Mouse (Mus musculus): ENCODE results near the gene Ttc41. TPM values are rescaled to one million over a fixed set of nuclear protein-coding genes. Genes with fewer than 3 reads are reported as not detected.

Gene Ttc41
- polyA plus RNA-seq, 1 experiment from 2014 or later = 2.3 TPM

DNA sequence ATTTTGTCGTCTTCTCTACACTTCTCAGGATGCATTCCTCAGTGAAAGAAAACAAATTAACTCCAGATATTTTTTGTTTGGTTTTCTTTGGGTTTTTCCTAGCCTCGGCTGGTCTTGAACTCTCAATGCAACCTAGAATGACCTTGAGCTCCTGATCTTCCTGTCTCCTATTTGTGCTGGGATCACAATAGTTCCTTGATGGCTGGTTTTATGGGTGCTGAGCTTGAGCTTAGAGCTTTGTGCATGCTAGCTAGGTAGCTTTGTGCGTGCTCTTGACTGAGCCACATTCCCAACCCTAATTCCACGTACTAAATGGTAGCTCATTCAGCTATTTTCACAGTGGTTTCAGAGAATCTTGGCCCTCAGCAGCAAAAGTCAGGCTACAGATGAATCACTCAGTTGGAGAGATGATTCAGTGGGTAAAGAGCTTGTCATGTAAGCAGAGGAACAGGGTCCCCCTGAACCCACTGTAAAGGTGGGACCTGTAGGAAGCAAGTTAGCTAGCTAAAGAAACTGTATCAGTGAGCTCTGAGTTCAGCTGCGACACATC, 78.6 kb downstream of the Ttc41 start:
- H3K4me2 ChIP-seq = no peak overlapping the region
- no peak for ATAC-seq (ENCODE audit: insufficient number of reproducible peaks, low FRiP score)
- no peak overlapping the region for H3K4me3 ChIP-seq
- peaks cover 40% of the 10 kb centered on the region for H3K4me1 ChIP-seq (replicated peaks)
- WGBS = 78% methylated on average over 5 of the region's 5 CpGs
- no peak overlapping the region for H3K27ac ChIP-seq (ENCODE audit: poor library complexity, severe bottlenecking)
- no peaks in the 10 kb centered on the region for H3K36me3 ChIP-seq
- no peak overlapping the region for H3K9ac ChIP-seq
- H3K9me3 ChIP-seq (replicated peaks) = no peaks in the 10 kb centered on the region
- no peaks in the 10 kb centered on the region for H3K27me3 ChIP-seq (replicated peaks)

- H3K4me1 ChIP-seq (replicated peaks) = peaks cover 30% of the 10 kb centered on the region
- no peaks in the 10 kb centered on the region for H3K27me3 ChIP-seq (replicated peaks)
- ATAC-seq (ENCODE audit: insufficient number of reproducible peaks, low FRiP score) = no peak
- H3K9me3 ChIP-seq (replicated peaks) = no peaks in the 10 kb centered on the region
- no peak overlapping the region for H3K27ac ChIP-seq (ENCODE audit: poor library complexity, severe bottlenecking)
- 68% methylated on average over 2 of the region's 2 CpGs for WGBS
- H3K4me3 ChIP-seq = no peak overlapping the region
- no peak overlapping the region for H3K9ac ChIP-seq
- no peaks in the 10 kb centered on the region for H3K36me3 ChIP-seq
- H3K4me2 ChIP-seq = no peak overlapping the region
These were observed 79.8 kb downstream of the Ttc41 start for GRCm38 (mm10) chr10:86785396-86785795.

DNA sequence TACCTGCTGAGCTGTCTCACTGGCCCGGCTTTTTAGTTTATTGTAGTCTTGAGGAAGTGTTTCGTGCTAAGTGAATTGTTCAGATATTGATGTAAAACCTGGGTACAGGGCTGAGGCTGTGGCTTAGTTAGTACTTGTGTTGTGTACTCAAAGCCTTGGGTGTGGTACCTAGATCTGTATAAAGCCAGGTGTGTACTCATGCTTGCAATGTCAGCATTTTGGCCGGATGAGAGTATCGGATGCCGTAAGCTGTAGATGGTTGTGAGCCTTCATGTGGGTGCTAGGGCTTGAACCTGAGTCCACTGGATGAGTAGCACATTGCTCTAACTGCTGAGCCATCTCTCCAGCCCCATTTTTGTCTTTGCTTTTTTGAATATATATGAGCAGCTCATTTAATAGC, 80.5 kb downstream of the Ttc41 start:
- H3K9ac ChIP-seq = no peak overlapping the region
- H3K36me3 ChIP-seq = no peaks in the 10 kb centered on the region
- no peaks in the 10 kb centered on the region for H3K9me3 ChIP-seq (replicated peaks)
- no peaks in the 10 kb centered on the region for H3K27me3 ChIP-seq (replicated peaks)
- no peak overlapping the region for H3K4me3 ChIP-seq
- H3K4me1 ChIP-seq (replicated peaks) = peaks cover 28% of the 10 kb centered on the region
- WGBS = 93% methylated on average over 5 of the region's 5 CpGs
- no peak overlapping the region for H3K27ac ChIP-seq (ENCODE audit: poor library complexity, severe bottlenecking)
- no peak for ATAC-seq (ENCODE audit: insufficient number of reproducible peaks, low FRiP score)
- no peak overlapping the region for H3K4me2 ChIP-seq

DNA sequence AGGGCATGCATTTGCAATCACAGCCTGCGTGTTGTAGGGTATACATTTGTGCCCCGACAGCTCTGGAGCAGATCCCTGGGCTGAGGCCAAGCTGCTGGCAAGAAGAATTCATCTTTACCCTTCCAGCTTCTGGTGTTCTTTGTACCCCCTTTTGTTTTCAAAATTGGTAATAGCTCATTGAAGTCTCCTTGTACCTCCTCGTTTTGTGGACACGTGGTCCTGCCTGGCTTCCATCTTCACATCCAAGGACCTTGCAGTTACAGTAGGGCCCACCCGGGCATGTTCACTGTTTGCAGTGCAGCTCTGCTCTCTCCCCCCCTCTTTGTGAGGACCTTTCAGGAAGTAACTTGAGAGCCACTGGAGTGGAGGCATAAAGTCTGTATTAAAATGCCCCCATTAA, 82.6 kb downstream of the Ttc41 start:
- H3K4me2 ChIP-seq = no peak overlapping the region
- no peak for ATAC-seq (ENCODE audit: insufficient number of reproducible peaks, low FRiP score)
- no peaks in the 10 kb centered on the region for H3K27me3 ChIP-seq (replicated peaks)
- H3K4me1 ChIP-seq (replicated peaks) = peaks cover 23% of the 10 kb centered on the region
- WGBS = 63% methylated on average over 5 of the region's 5 CpGs
- no peaks in the 10 kb centered on the region for H3K9me3 ChIP-seq (replicated peaks)
- no peak overlapping the region for H3K27ac ChIP-seq (ENCODE audit: poor library complexity, severe bottlenecking)
- no peak overlapping the region for H3K4me3 ChIP-seq
- no peak overlapping the region for H3K9ac ChIP-seq
- H3K36me3 ChIP-seq = no peaks in the 10 kb centered on the region

DNA sequence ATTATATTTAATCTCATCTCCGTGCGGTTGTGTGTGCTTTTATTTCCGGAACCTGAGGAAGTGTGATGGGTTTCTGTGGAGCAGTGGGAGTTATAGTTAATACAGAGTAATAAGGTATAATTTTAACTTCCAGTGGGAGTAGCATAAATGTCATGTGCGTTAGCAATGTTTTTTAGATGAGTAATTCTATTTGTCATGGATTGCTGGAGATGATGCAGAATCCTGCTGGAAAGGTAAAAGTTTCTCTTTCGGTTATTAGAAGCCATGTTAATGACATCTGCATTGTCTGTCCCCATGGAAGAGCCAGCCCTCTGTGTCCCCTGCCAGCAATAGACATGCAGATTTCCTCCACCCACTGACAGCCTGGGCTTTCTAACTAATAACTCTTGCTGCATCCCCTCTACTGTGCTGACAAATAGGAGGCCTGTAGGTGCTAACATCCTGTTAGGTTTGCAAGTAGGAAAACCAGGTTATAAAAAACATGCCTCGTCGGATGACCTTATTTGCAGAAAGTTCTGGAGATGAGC, 83.6 kb downstream of the Ttc41 start:
- Histone ChIP-seq H3K4me3 (no peak overlapping the region), H3K36me3 (no peaks in the 10 kb centered on the region), H3K4me1 (replicated peaks) (peaks cover 31% of the 10 kb centered on the region), H3K4me2 (no peak overlapping the region), H3K9ac (no peak overlapping the region), H3K9me3 (replicated peaks) (no peaks in the 10 kb centered on the region), H3K27me3 (replicated peaks) (no peaks in the 10 kb centered on the region), H3K27ac (ENCODE audit: poor library complexity, severe bottlenecking) (no peak overlapping the region)
- WGBS = 87% methylated on average over 7 of the region's 7 CpGs
- ATAC-seq (ENCODE audit: insufficient number of reproducible peaks, low FRiP score) = no peak

DNA sequence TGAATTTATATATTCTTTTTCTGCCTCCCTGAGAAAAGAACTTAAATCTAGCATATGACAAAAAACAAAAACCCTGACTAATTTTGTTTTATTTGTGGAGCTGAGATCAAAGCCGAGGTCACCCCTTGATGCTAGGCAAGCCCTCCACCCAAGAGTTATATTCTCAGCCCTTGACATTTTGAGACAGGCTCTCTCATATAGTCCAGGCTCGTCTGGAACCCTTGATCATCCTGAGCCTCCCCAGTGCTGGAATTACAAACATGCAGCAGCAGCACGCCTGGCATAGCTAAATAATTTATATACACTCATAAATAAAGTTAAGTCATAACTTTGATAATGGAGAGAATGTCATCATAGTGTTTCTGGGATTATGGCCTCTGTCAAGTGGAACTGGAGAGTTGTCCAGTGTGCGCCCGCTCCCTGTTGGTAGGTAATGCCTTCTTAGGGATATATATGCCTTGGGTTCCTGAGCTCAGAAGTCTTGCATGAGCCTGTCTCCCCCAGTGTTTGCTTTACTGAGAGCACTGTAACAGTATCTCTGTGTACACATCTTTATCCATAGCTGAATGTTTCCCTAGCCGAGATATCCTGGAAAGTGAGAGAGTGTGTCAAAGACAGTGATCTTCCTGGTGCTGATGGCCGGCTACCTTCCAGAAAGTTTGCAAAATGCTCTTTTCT, 86.0 kb downstream of the Ttc41 start:
- Histone ChIP-seq H3K4me3 (no peak overlapping the region), H3K4me1 (replicated peaks) (peaks cover 36% of the 10 kb centered on the region), H3K4me2 (no peak overlapping the region), H3K27me3 (replicated peaks) (no peaks in the 10 kb centered on the region), H3K27ac (ENCODE audit: poor library complexity, severe bottlenecking) (no peak overlapping the region), H3K9ac (no peak overlapping the region), H3K9me3 (replicated peaks) (no peaks in the 10 kb centered on the region), H3K36me3 (no peaks in the 10 kb centered on the region)
- no peak for ATAC-seq (ENCODE audit: insufficient number of reproducible peaks, low FRiP score)
- WGBS = 61% methylated on average over 7 of the region's 7 CpGs

DNA sequence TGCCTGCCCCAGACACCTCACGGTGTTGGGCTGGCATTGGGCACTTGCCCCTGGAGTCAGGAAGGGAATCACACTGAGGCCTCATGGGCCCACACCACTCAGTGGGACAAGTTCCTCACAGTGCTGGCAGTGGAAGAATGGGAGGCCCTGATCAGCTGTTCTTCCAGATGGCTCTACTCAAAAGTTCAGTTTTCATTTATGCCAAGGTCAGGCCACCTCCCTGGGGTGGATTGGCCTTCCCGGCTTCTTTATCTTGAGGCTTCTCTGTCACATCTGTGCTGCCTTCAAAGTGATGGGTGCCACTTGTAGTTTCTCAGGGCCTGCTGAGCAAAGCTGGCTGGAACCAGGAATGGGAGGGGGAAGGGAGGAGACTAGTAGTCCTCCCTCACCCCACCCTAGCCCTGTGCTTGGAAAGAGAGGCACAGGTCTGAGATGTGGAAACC, 87.9 kb downstream of the Ttc41 start:
- H3K4me3 ChIP-seq = no peak overlapping the region
- 48% methylated on average over 2 of the region's 2 CpGs for WGBS
- peaks cover 36% of the 10 kb centered on the region for H3K4me1 ChIP-seq (replicated peaks)
- H3K27me3 ChIP-seq (replicated peaks) = no peaks in the 10 kb centered on the region
- H3K27ac ChIP-seq (ENCODE audit: poor library complexity, severe bottlenecking) = peak overlapping the region; percentile 63
- ATAC-seq (ENCODE audit: insufficient number of reproducible peaks, low FRiP score) = peak; percentile 25; the same call in 1 of the 2 replicates
- H3K4me2 ChIP-seq = no peak overlapping the region
- H3K9me3 ChIP-seq (replicated peaks) = no peaks in the 10 kb centered on the region
- H3K36me3 ChIP-seq = no peaks in the 10 kb centered on the region
- no peak overlapping the region for H3K9ac ChIP-seq

GRCm38 (mm10) chr10:86794196-86794595, 88.6 kb downstream of the Ttc41 start:
- no peaks in the 10 kb centered on the region for H3K27me3 ChIP-seq (replicated peaks)
- H3K4me1 ChIP-seq (replicated peaks) = peaks cover 36% of the 10 kb centered on the region
- no peak overlapping the region for H3K4me2 ChIP-seq
- H3K9me3 ChIP-seq (replicated peaks) = no peaks in the 10 kb centered on the region
- no peak overlapping the region for H3K9ac ChIP-seq
- no peaks in the 10 kb centered on the region for H3K36me3 ChIP-seq
- H3K27ac ChIP-seq (ENCODE audit: poor library complexity, severe bottlenecking) = no peak overlapping the region
- 85% methylated on average over 4 of the region's 4 CpGs for WGBS
- no peak for ATAC-seq (ENCODE audit: insufficient number of reproducible peaks, low FRiP score)
- H3K4me3 ChIP-seq = no peak overlapping the region

DNA sequence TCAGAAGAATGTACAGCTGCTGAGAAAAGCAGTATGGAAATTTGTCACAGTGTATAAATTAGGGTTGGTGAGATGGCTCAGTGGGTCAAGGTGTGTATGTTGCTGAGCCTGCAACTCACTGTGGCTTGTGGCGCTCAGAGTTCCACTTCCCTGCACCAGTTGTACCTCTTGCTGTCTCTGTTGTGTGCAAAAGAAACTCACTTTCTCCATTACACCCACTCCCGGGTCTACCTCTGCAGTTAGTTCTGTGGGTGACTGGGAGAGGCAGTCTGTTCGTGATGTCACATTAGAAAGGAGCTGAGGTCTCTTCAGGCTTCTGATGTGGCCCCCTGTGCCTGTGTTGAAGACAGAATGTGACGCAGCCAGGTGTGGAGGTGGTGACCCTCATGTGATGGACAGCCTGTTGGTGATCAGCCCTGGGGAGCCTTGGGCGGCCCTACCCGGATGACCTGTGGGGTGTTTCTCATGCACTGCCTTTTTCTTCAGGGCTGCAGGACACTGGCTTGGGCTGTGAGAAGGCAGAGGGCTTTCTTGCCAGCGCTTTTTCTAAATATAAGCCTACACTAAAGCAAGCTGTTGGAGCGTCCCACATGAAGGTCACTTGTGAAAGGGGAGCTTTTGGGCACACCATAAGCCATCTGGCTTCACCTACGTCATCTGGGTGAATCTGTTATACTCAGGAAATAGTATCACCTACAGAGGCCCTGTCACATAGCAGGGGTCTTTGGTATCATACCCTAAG, 89.4 kb downstream of the Ttc41 start:
- Histone ChIP-seq H3K4me1 (replicated peaks) (peaks cover 36% of the 10 kb centered on the region), H3K36me3 (no peaks in the 10 kb centered on the region), H3K9ac (no peak overlapping the region), H3K27ac (ENCODE audit: poor library complexity, severe bottlenecking) (peak overlapping the region; percentile 63; the same call in 1 of the 2 replicates), H3K9me3 (replicated peaks) (no peaks in the 10 kb centered on the region), H3K27me3 (replicated peaks) (no peaks in the 10 kb centered on the region), H3K4me3 (no peak overlapping the region), H3K4me2 (no peak overlapping the region)
- peak; percentile 45; the same call in 1 of the 2 replicates for ATAC-seq (ENCODE audit: insufficient number of reproducible peaks, low FRiP score)
- 77% methylated on average over 9 of the region's 9 CpGs for WGBS

GRCm38 (mm10) chr10:86796073-86796741, 90.6 kb downstream of the Ttc41 start:
- Histone ChIP-seq H3K4me3 (no peak overlapping the region), H3K9me3 (replicated peaks) (no peaks in the 10 kb centered on the region), H3K4me1 (replicated peaks) (peaks cover 33% of the 10 kb centered on the region), H3K9ac (no peak overlapping the region), H3K36me3 (no peaks in the 10 kb centered on the region), H3K27ac (ENCODE audit: poor library complexity, severe bottlenecking) (no peak overlapping the region), H3K27me3 (replicated peaks) (no peaks in the 10 kb centered on the region), H3K4me2 (no peak overlapping the region)
- WGBS = 85% methylated on average over 5 of the region's 5 CpGs
- peak; percentile 36; the same call in 1 of the 2 replicates for ATAC-seq (ENCODE audit: insufficient number of reproducible peaks, low FRiP score)

DNA sequence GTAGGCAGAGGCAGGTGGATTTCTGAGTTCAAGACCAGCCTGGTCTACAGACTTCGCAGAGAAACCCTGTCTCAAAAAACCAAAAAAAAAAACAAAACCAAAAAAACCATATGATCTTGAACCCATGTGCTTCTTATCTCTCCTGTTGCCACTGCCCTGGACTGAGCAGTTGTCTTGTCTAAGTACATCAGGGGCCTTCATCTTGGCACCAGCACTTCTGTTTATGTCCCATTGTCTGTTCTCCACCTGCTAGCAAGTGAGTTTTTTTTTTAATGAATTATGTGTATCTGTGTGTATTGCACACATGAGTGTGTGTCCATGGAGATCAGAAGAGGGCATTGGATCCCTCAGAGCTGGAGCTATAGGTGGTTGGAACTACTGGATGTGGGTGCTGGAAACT, 101.8 kb downstream of the Ttc41 start:
- Histone ChIP-seq H3K4me1 (replicated peaks) (peaks cover 10% of the 10 kb centered on the region; the same call in 1 of the 2 replicates), H3K4me3 (no peak overlapping the region), H3K9me3 (replicated peaks) (no peaks in the 10 kb centered on the region), H3K9ac (no peak overlapping the region), H3K4me2 (no peak overlapping the region), H3K27ac (ENCODE audit: poor library complexity, severe bottlenecking) (no peak overlapping the region), H3K36me3 (0 out of 2 replicates have a peak, but pooled peaks cover 3% of the 10 kb centered on the region), H3K27me3 (replicated peaks) (no peaks in the 10 kb centered on the region)
- WGBS = 100% methylated on average over 1 of the region's 1 CpGs
- ATAC-seq (ENCODE audit: insufficient number of reproducible peaks, low FRiP score) = no peak
